Mouse (Mus musculus) heart, embryonic 10.5 days (tissue): ENCODE measurements at regions not wholly inside any gene's neighbourhood (a gene's known extent, or its start where the extent isn't known, plus 50 kb on each side); places are given as distances from the start of the nearest gene placed in this dataset.

Source experiments
- DNase-seq: peaks from one replicate; pipeline ENCODE4 v3.0.0-alpha.2; 2017; ENCODE audit warnings: low spot score
- H3K27ac ChIP-seq: fragments of 300-500 bp; sonication (generic); 2 replicates; pipeline ENCODE4 v1.5.1; 2016; ENCODE audit warnings: mild to moderate bottlenecking
- H3K27me3 ChIP-seq: fragments of 300-500 bp; sonication (generic); 2 replicates; pipeline ENCODE4 v1.6.1; 2016; ENCODE audit warnings: mild to moderate bottlenecking; ENCODE audit not compliant: poor library complexity, insufficient read depth, severe bottlenecking
- H3K36me3 ChIP-seq: fragments of 300-500 bp; sonication (generic); 2 replicates; pipeline ENCODE4 v1.6.1; 2016; ENCODE audit warnings: mild to moderate bottlenecking, moderate library complexity
- H3K4me1 ChIP-seq: fragments of 300-500 bp; sonication (generic); 2 replicates; pipeline ENCODE4 v1.6.1; 2016; ENCODE audit warnings: mild to moderate bottlenecking
- H3K4me3 ChIP-seq: fragments of 300-500 bp; sonication (generic); 2 replicates; pipeline ENCODE4 v1.5.1; 2016; ENCODE audit warnings: mild to moderate bottlenecking, moderate library complexity
- H3K9me3 ChIP-seq: fragments of 300-500 bp; sonication (generic); 2 replicates; pipeline ENCODE4 v1.6.1; 2016; ENCODE audit warnings: mild to moderate bottlenecking, moderate library complexity
- WGBS: fragments of 180-500 bp; shearing (Covaris S2); methylation state at CpG from one replicate; pipeline ENCODE4 v1.1.7; 2016; 5-methylcytosine and 5-hydroxymethylcytosine counted together

DNA sequence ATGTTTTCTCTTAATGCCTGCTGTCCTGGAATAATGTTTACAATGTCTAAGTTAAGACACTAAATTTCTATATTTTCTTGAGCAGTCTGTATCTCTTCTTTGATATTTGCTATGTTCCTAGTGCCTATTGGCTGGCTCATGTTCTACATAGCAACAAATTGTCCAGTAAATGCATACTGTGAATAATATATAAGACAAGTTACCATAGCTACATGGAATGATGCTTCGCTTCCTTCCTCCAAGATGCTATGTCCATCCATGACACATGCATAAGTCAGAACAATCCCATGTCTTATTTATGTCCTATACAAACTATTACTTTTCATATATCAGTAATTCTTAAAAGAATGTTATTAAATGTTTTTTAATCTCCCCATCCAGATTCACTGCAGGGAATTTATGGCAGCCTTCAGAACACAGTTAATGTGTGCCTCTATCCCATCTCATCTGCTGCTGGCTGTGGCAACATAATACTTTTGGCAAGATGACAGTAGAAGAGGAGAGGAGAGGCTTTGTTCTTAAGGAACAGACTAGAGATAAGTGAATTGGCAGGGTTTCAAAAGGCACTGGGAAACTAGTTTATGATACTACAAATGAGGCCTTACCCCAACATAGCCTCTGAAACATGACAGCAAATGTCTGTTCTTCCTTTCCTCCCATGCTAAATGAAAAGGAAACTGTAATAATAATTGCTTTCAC lies 676.9 kb upstream of the 2610301B20Rik start:
- WGBS: 84% methylated on average over 1 of the region's 1 CpGs
- no peak for DNase-seq
- peaks cover 3% of the 10 kb centered on the region; the same call in 1 of the 2 replicates for H3K4me1 ChIP-seq

GRCm38 (mm10) chr4:10201835-10202234 lies 672.5 kb upstream of the 2610301B20Rik start:
- H3K36me3 ChIP-seq: no peaks in the 10 kb centered on the region
- H3K9me3 ChIP-seq: no peaks in the 10 kb centered on the region
- H3K4me1 ChIP-seq: peaks cover 3% of the 10 kb centered on the region; the same call in 1 of the 2 replicates
- DNase-seq: no peak
- no peaks in the 10 kb centered on the region for H3K27me3 ChIP-seq
- no peak overlapping the region for H3K4me3 ChIP-seq
- no peak overlapping the region for H3K27ac ChIP-seq
- 44% methylated on average over 3 of the region's 3 CpGs for WGBS

More for the DNA sequence above, 676.9 kb upstream of the 2610301B20Rik start:
- Histone ChIP-seq H3K4me3 (no peak overlapping the region), H3K27me3 (no peaks in the 10 kb centered on the region), H3K36me3 (no peaks in the 10 kb centered on the region), H3K27ac (no peak overlapping the region), H3K9me3 (no peaks in the 10 kb centered on the region)

- Histone ChIP-seq H3K9me3 (no peaks in the 10 kb centered on the region), H3K27me3 (no peaks in the 10 kb centered on the region), H3K27ac (no peak overlapping the region), H3K4me1 (peaks cover 3% of the 10 kb centered on the region; the same call in 1 of the 2 replicates), H3K4me3 (no peak overlapping the region), H3K36me3 (no peaks in the 10 kb centered on the region)
- no peak for DNase-seq
- 89% methylated on average over 1 of the region's 1 CpGs for WGBS
Observed at GRCm38 (mm10) chr4:10204224-10204623, 670.1 kb upstream of the 2610301B20Rik start.

- WGBS: 59% methylated on average over 4 of the region's 4 CpGs
- DNase-seq: no peak
Observed at GRCm38 (mm10) chr4:10209324-10209923, 664.9 kb upstream of the 2610301B20Rik start.

GRCm38 (mm10) chr4:10211303-10211702 lies 663.0 kb upstream of the 2610301B20Rik start:
- Histone ChIP-seq H3K27me3 (no peaks in the 10 kb centered on the region), H3K9me3 (no peaks in the 10 kb centered on the region), H3K36me3 (no peaks in the 10 kb centered on the region), H3K27ac (no peak overlapping the region), H3K4me1 (no peaks in the 10 kb centered on the region), H3K4me3 (no peak overlapping the region)
- 86% methylated on average over 4 of the region's 4 CpGs for WGBS
- DNase-seq: no peak

More at GRCm38 (mm10) chr4:10209324-10209923, 664.9 kb upstream of the 2610301B20Rik start:
- no peaks in the 10 kb centered on the region for H3K4me1 ChIP-seq
- H3K36me3 ChIP-seq: no peaks in the 10 kb centered on the region
- no peaks in the 10 kb centered on the region for H3K27me3 ChIP-seq
- no peak overlapping the region for H3K27ac ChIP-seq
- H3K4me3 ChIP-seq: no peak overlapping the region
- H3K9me3 ChIP-seq: no peaks in the 10 kb centered on the region

DNA sequence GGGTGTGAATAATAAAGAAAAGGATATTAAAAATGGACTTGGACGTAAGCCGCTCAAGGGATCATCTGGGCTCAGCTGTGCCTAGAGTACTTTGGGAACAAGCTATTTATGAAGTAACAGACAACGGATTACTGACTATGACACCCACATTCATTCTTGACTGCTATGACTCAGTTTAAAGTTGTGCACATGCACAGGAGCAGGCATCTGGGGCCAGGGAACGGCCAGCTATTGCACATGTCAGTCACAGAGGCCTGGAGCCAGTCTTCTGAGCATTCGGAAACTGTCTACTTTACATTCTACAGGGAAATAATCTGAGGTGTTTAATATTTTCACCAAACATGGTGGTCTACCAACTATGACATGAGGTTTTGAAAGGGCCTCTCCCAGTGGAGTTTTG lies 639.0 kb upstream of the 2610301B20Rik start:
- H3K4me3 ChIP-seq: no peak overlapping the region
- H3K9me3 ChIP-seq: no peaks in the 10 kb centered on the region
- no peaks in the 10 kb centered on the region for H3K27me3 ChIP-seq
- H3K4me1 ChIP-seq: no peaks in the 10 kb centered on the region
- H3K27ac ChIP-seq: no peak overlapping the region
- no peaks in the 10 kb centered on the region for H3K36me3 ChIP-seq
- DNase-seq: no peak
- 87% methylated on average over 5 of the region's 5 CpGs for WGBS

- no peaks in the 10 kb centered on the region for H3K27me3 ChIP-seq
- 80% methylated on average over 4 of the region's 4 CpGs for WGBS
Observed at GRCm38 (mm10) chr4:10242117-10242516, 632.2 kb upstream of the 2610301B20Rik start.

DNA sequence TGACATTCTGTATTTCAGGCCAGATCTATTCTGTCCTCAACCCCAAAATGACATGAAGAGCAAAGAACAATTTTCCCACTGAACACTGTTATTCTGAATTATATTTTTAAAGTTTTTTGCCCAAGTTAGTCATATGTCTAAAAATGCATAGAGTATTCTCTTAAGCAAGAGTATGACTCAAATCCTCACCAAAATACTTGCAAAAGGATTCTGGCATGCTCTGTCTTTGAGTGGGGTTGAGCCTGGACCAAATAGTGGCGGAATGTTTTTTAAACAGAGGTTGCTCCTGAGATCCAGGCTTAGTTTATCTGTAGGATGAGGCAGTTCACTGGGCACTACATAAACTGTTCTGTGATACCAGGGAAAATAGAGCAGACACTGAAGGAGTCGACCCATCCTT lies 631.4 kb upstream of the 2610301B20Rik start:
- Histone ChIP-seq H3K4me3 (no peak overlapping the region), H3K27me3 (no peaks in the 10 kb centered on the region), H3K4me1 (no peaks in the 10 kb centered on the region), H3K9me3 (no peaks in the 10 kb centered on the region), H3K36me3 (no peaks in the 10 kb centered on the region), H3K27ac (no peak overlapping the region)
- DNase-seq: no peak
- WGBS: 90% methylated on average over 2 of the region's 2 CpGs

More at GRCm38 (mm10) chr4:10242117-10242516, 632.2 kb upstream of the 2610301B20Rik start:
- DNase-seq: no peak
- Histone ChIP-seq H3K9me3 (no peaks in the 10 kb centered on the region), H3K36me3 (no peaks in the 10 kb centered on the region), H3K4me1 (no peaks in the 10 kb centered on the region), H3K4me3 (no peak overlapping the region), H3K27ac (no peak overlapping the region)

GRCm38 (mm10) chr4:10254029-10254690 lies 620.1 kb upstream of the 2610301B20Rik start:
- Histone ChIP-seq H3K36me3 (no peaks in the 10 kb centered on the region), H3K27ac (no peak overlapping the region), H3K4me1 (peaks cover 7% of the 10 kb centered on the region; the same call in 1 of the 2 replicates), H3K9me3 (no peaks in the 10 kb centered on the region), H3K27me3 (no peaks in the 10 kb centered on the region), H3K4me3 (no peak overlapping the region)
- DNase-seq: no peak
- 83% methylated on average over 6 of the region's 6 CpGs for WGBS

GRCm38 (mm10) chr4:10257537-10257936 lies 616.8 kb upstream of the 2610301B20Rik start:
- no peaks in the 10 kb centered on the region for H3K27me3 ChIP-seq
- H3K27ac ChIP-seq: no peak overlapping the region
- H3K4me3 ChIP-seq: no peak overlapping the region
- H3K36me3 ChIP-seq: no peaks in the 10 kb centered on the region
- 33% methylated on average over 4 of the region's 4 CpGs for WGBS
- DNase-seq: peak; percentile 76
- H3K4me1 ChIP-seq: peaks cover 7% of the 10 kb centered on the region; the same call in 1 of the 2 replicates
- no peaks in the 10 kb centered on the region for H3K9me3 ChIP-seq

- peaks cover 7% of the 10 kb centered on the region; the same call in 1 of the 2 replicates for H3K4me1 ChIP-seq
- no peaks in the 10 kb centered on the region for H3K27me3 ChIP-seq
- H3K36me3 ChIP-seq: no peaks in the 10 kb centered on the region
- no peak overlapping the region for H3K4me3 ChIP-seq
- H3K9me3 ChIP-seq: no peaks in the 10 kb centered on the region
- no peak for DNase-seq
- no peak overlapping the region for H3K27ac ChIP-seq
- 88% methylated on average over 6 of the region's 6 CpGs for WGBS
Observed at GRCm38 (mm10) chr4:10260351-10260750, 613.9 kb upstream of the 2610301B20Rik start.

DNA sequence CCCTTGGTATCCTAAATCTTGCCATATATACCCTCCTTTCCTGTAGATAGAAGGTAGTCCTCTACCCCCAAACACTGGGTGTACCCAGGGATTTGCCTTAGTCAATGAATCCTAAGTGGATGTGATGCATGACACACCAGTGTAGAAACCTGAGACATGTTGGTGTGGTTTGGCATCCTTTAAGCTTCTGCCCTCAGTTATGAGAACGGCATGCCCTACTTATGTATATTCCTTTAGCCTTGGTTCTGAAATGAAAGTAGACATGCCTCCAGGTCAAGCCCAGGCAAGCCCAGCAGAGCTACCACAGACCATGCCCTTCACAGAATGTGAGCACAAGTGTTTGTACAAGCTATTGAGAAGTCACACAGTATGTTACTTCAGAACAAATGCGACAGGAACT lies 608.4 kb upstream of the 2610301B20Rik start:
- Histone ChIP-seq H3K4me3 (no peak overlapping the region), H3K36me3 (no peaks in the 10 kb centered on the region), H3K27me3 (no peaks in the 10 kb centered on the region), H3K4me1 (no peaks in the 10 kb centered on the region), H3K9me3 (no peaks in the 10 kb centered on the region), H3K27ac (no peak overlapping the region)
- WGBS: 76% methylated on average over 2 of the region's 2 CpGs
- no peak for DNase-seq

- 57% methylated on average over 2 of the region's 2 CpGs for WGBS
- no peak for DNase-seq
- Histone ChIP-seq H3K27me3 (no peaks in the 10 kb centered on the region), H3K4me3 (no peak overlapping the region), H3K4me1 (no peaks in the 10 kb centered on the region), H3K36me3 (no peaks in the 10 kb centered on the region), H3K9me3 (no peaks in the 10 kb centered on the region), H3K27ac (no peak overlapping the region)
Observed at GRCm38 (mm10) chr4:10285562-10285961, 588.7 kb upstream of the 2610301B20Rik start.
